Mouse (Mus musculus): ENCODE data around the gene Bpifa1. TPM values are rescaled to one million over a fixed set of nuclear protein-coding genes. Genes with fewer than 3 reads are reported as not detected.
"Not testable (repeated sequence)": the region's sequence is repeated elsewhere in the genome, so short reads cannot be mapped to it uniquely, and the experiment has no call there.

The Bpifa1 gene
- total RNA-seq (2015; ENCODE audit: low replicate concordance) (not detected in 2 replicates), total RNA-seq (2017; ENCODE audit: low replicate concordance) (not detected in 2 replicates)

GRCm38 (mm10) chr2:154142580-154142979 lies at the start of gene Bpifa1:
Bpifa1 (plus strand) TSS chr2:154142880.
- ATAC-seq (replicated peaks; ENCODE audit: low FRiP score, poor library complexity, severe bottlenecking) = no peak

DNA sequence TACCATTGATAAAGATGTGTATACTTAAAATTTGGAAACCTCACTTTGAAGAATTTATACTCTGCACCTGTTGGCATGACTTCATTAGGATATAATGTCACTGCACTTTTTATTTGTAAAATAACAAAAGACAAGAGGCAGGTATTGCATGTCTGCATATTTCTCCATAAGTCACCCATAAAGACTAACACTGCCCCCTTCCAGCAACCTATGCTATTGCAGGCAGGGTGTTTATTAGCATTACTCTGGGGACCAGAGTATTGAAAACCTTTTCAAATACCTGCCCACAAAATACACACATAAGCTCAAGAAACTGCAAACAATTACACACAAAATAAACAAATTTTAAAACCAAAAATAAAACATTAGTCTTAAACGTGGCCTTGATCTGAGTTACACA lies 44.9 kb upstream of the Bpifa1 start:
- ATAC-seq (replicated peaks; ENCODE audit: low FRiP score, poor library complexity, severe bottlenecking) = no peak

DNA sequence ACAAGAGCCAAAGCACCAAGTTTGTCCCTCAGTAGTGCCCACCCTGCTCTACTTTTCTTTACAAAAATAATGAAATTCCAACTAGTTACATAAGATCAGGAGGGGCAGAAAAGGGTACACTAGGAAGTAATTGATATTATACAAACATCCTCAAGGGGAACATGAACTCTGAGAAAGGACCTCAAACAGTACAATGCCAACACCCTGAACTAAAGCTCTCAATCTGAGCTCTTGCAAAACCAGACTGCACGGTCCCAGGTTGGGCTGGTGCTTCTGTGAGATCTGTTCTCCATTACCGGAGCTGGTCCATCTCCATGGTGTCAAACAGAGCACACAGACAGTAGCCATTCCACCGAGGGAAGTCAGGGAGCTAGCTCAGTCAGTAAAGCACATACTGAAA lies 25.3 kb upstream of the Bpifa1 start:
- ATAC-seq (replicated peaks; ENCODE audit: low FRiP score, poor library complexity, severe bottlenecking) = no peak

DNA sequence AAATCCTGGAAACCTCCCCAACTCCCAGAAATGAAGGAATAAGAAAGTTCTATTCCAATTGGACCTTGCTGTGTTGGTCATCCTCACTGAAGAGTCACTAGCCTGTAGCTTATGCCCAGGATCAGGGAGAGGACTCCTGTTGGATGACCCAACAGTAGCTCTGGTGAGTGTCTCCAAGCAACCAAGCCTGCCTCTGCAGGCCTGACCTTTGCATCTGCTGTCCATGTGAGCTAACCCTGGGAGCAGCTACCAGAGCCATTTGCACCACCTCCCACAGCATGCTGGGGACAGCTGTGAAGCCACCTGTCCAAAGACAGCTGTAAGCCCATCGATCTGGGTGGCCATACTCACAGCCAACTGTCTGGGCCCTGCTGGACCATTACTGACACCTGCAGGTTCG lies 12.6 kb upstream of the Bpifa1 start, which contains the start of gene Bpifa3:
Gene Bpifa3 (plus strand): TSS at position 217 of the 400 bp plus-strand sequence.
- no peak for ATAC-seq (replicated peaks; ENCODE audit: low FRiP score, poor library complexity, severe bottlenecking)

- ATAC-seq (replicated peaks; ENCODE audit: low FRiP score, poor library complexity, severe bottlenecking) = no peak
Measured at GRCm38 (mm10) chr2:154143735-154144134, 1.1 kb downstream of the Bpifa1 start.

GRCm38 (mm10) chr2:154147496-154147895 lies 4.8 kb downstream of the Bpifa1 start:
- ATAC-seq (replicated peaks; ENCODE audit: low FRiP score, poor library complexity, severe bottlenecking) = no peak

- no peak for ATAC-seq (replicated peaks; ENCODE audit: low FRiP score, poor library complexity, severe bottlenecking)
Measured at GRCm38 (mm10) chr2:154158433-154158832, 15.8 kb downstream of the Bpifa1 start.

GRCm38 (mm10) chr2:154162307-154162706 lies 19.6 kb downstream of the Bpifa1 start, which contains the start of gene Bpifa5:
Bpifa5 (plus strand) TSS chr2:154162607.
- ATAC-seq (replicated peaks; ENCODE audit: low FRiP score, poor library complexity, severe bottlenecking) = no peak

- ATAC-seq (replicated peaks; ENCODE audit: low FRiP score, poor library complexity, severe bottlenecking) = no peak
Measured at GRCm38 (mm10) chr2:154163306-154163705, 20.6 kb downstream of the Bpifa1 start.

DNA sequence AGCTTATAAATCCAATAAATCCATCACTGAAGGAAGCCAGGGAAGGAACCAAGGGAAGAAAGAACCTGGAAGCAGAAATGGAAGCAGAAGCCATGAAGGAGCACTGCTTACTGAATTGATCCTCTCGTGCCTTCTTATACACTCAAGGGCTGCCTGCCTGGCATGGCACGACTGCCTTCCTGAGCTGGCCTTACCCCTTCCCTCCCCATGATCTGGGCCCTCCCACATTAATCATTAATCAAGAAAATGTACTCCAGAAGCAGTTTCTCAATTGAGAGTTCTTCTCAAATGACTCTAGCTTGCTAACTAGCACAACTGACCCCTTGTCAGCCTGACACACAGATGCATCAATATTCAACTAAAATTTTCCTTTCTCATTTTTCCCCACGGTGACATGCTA lies 26.5 kb downstream of the Bpifa1 start:
- ATAC-seq (replicated peaks; ENCODE audit: low FRiP score, poor library complexity, severe bottlenecking) = no peak

DNA sequence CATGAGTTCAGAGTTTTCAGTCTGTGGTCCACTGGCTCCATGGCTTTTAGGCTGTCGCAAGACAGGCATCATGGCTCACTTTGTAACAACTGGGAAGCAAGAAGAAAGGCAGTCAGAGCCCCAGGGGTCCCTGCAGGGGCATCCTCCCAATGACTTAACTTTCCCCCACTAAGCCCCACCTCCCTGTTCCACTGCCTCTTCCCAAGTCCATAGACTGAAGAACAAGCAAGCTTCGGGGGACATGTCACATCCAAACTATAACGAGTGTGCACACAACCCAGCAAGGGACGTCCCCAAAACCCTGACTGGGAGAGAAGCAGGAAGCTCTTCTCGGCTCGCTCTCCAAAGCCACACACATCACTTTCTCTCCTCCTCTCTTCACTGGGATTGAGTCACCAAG lies 28.9 kb downstream of the Bpifa1 start:
- ATAC-seq (replicated peaks; ENCODE audit: low FRiP score, poor library complexity, severe bottlenecking) = no peak

GRCm38 (mm10) chr2:154173313-154173712 lies 30.6 kb downstream of the Bpifa1 start:
- peak; percentile 52; the same call in 1 of the 2 replicates for ATAC-seq (replicated peaks; ENCODE audit: low FRiP score, poor library complexity, severe bottlenecking)

DNA sequence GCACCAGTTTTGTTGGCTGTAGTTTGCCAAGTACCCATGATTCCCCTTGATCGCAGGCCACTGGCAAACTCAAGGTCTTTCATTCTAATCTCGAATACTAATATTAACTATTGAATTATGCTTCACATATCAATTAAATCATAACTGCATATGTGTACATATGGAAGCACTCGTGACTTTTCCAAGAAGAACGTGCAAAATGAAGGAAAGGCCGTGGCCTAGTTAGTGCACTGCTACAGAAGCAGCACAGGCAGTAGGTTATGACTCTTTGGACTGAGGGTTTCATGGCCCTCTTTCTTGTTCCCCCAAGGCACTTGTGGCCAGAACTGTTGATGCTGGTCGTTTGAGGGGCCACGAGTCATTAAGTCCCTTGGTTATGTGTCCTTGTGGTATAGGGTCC lies 39.2 kb downstream of the Bpifa1 start:
- not testable (repeated sequence) for ATAC-seq (replicated peaks; ENCODE audit: low FRiP score, poor library complexity, severe bottlenecking)

DNA sequence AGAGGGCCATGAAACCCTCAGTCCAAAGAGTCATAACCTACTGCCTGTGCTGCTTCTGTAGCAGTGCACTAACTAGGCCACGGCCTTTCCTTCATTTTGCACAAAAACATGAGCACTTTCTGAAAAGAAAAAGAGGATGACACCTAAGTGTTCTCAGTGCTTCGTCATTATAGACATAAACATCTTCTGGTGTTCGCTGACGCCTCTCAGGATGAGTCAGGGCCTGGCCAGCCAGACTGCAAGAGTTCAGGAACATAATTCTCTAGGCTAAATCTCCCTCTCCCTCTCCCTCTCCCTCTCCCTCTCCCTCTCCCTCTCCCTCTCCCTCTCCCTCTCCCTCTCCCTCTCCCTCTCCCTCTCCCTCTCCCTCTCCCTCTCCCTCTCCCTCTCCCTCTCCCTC lies 40.4 kb downstream of the Bpifa1 start:
- not testable (repeated sequence) for ATAC-seq (replicated peaks; ENCODE audit: low FRiP score, poor library complexity, severe bottlenecking)

- ATAC-seq (replicated peaks; ENCODE audit: low FRiP score, poor library complexity, severe bottlenecking) = no peak
Measured at GRCm38 (mm10) chr2:154185319-154185718, 42.6 kb downstream of the Bpifa1 start.

DNA sequence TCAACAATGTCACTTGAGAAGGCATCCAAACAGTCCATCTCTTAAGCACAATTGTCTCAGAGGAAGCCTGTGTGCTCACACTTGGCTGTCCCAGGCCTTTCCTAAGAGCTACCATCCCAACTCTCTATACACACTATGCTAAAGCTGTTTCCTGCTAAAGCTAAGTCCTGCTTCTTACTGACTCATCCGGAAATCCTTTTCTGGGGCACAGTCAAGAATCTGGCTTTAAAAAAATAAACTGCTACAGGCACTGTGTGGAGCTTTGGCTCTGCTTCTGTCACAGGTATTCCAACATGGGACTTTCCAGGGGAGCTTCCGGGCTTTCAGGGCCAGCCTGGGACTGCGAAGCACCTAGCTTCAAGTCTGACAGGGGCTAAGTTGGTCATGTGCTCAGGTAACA lies 43.1 kb downstream of the Bpifa1 start:
- ATAC-seq (replicated peaks; ENCODE audit: low FRiP score, poor library complexity, severe bottlenecking) = no peak

DNA sequence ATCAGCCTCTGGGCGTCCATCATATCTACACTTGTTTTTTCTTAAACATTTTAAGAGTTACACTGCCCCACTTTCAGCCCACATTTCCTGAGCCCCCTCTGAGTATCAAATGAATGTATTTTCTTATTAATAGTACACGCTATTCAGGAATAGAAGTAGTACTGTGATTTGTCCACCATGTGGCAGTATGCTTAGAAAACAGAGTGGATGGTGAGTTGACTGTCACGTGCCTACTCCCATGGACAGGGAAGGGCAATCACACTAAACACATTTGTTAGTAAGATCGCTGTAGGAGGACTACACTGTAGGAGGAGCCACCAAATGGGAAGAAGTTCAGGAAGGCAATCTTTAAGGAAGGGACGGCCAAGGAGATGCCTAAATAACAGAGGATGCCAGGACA lies 44.8 kb downstream of the Bpifa1 start:
- ATAC-seq (replicated peaks; ENCODE audit: low FRiP score, poor library complexity, severe bottlenecking) = no peak

GRCm38 (mm10) chr2:154189877-154190434 lies 47.3 kb downstream of the Bpifa1 start:
- ATAC-seq (replicated peaks; ENCODE audit: low FRiP score, poor library complexity, severe bottlenecking) = no peak

GRCm38 (mm10) chr2:154190546-154191258 lies 48.0 kb downstream of the Bpifa1 start, which contains the start of gene Bpifb1:
Bpifb1 (plus strand) TSS chr2:154190818.
- ATAC-seq (replicated peaks; ENCODE audit: low FRiP score, poor library complexity, severe bottlenecking) = no peak

GRCm38 (mm10) chr2:154192141-154192540 lies 49.5 kb downstream of the Bpifa1 start:
- ATAC-seq (replicated peaks; ENCODE audit: low FRiP score, poor library complexity, severe bottlenecking) = no peak

GRCm38 (mm10) chr2:154193071-154193470 lies 50.4 kb downstream of the Bpifa1 start:
- ATAC-seq (replicated peaks; ENCODE audit: low FRiP score, poor library complexity, severe bottlenecking) = no peak
